Mouse (Mus musculus) common myeloid progenitor, adult 5-6 weeks (primary cell): ENCODE data around the gene AA467197. TPM values are rescaled to one million over a fixed set of nuclear protein-coding genes. Genes with fewer than 3 reads are reported as not detected.

Source experiments
- total RNA-seq: library from RNA; stranded (forward); fragments of 200-1000, 187-1606 nt; gene quantifications from 2 replicates; pipeline ENCODE4 v1.2.3, GENCODE M21; 2017

AA467197 gene
- total RNA-seq, 1 experiment from 2014 or later: 2.1 TPM

Other genes with a start within 250 kb of the AA467197 start
- gene Slc28a2, start 210.5 kb upstream of the AA467197 start, total RNA-seq: 16.4 and 21.4 TPM in 2 replicates
- 0.41 and 0.97 TPM in 2 replicates for gene Gm14085, start 152.0 kb upstream of the AA467197 start, total RNA-seq
- gene Gatm, start 25.7 kb upstream of the AA467197 start, total RNA-seq: 53.5 and 60.9 TPM in 2 replicates
- 5.8 and 6.1 TPM in 2 replicates for gene Slc30a4, start 65.7 kb downstream of the AA467197 start, total RNA-seq
- 26.3 and 33.9 TPM in 2 replicates for gene Bloc1s6, start 101.5 kb downstream of the AA467197 start, total RNA-seq
- gene Sqor, start 128.3 kb downstream of the AA467197 start, total RNA-seq: 18.8 and 30.8 TPM in 2 replicates